ENCODE assay signal across 22 mouse cellular contexts in genomic region chr1:36281849-36282248, GRCm38 (mm10). TPM values are rescaled to one million over a fixed set of nuclear protein-coding genes. Genes with fewer than 3 reads are reported as not detected.
DNase-seq lines count a peak whose midpoint lies in the region; ATAC-seq and TF ChIP-seq lines count a peak whose summit lies in the region.
"Had no signal": no experiment of that assay in that cellular context is flagged by ENCODE, and none has a peak within 500 bp of the region (broad histone marks: within the 10 kb centered on the region; RNA-seq: fewer than 3 reads in every experiment).

No protein-coding gene starts in this region.

- no peak overlapping the region for H3K4me3 ChIP-seq in layer of hippocampus, adult 2 months
- H3K4me3 ChIP-seq: heart, embryonic 15.5 days; hindbrain, embryonic 15.5 days; left cerebral cortex, adult 2 months; midbrain, embryonic 10.5 days had no signal

- ATAC-seq in inflammation-experienced regulatory T-cells, adult 6 months: peak; percentile 82

- DNase-seq in lung, postnatal 25 days (ENCODE audit: low spot score): peak; percentile 37
- no peak for DNase-seq in lung, postnatal 4 days
- peak; percentile 59 for DNase-seq in CD4-positive helper T cell, adult 2 months (ENCODE audit: low read depth, low spot score)
- DNase-seq in thymus, postnatal 0 days (ENCODE audit: low spot score): peak; percentile 73
- DNase-seq in gastrocnemius, adult 18-20 months (ENCODE audit: low spot score): no peak
- DNase-seq in layer of hippocampus, adult 2 months (ENCODE audit: low spot score in 2 of 2): no peak
- no peak for DNase-seq in embryo, embryonic 10.5 days (ENCODE audit: low spot score)
- DNase-seq: adrenal gland, postnatal 25 days; cerebellum, adult 11 months; cerebellum, postnatal 36 days; heart, adult 18-20 months; heart, postnatal 4 days; kidney, adult 11 months; left cerebral cortex, postnatal 4 days; lung, adult 18-20 months had no signal

- no peak overlapping the region for H3K27ac ChIP-seq in layer of hippocampus, adult 2 months
- H3K27ac ChIP-seq: heart, embryonic 15.5 days; hindbrain, embryonic 15.5 days; kidney, postnatal 0 days; left cerebral cortex, adult 2 months; macrophage; midbrain, embryonic 10.5 days had no signal

- TF ChIP-seq CTCF in layer of hippocampus, adult 2 months (conservative IDR thresholded peaks at IDR 0.05): no peak

RNA-seq across cellular contexts. Expression of gene Neurl3, which starts 7.4 kb away (rescaled TPM):
- 100 to 1,000 TPM in 1 of 3 experiments, 10 to 100 TPM in 2; 23.0 to 132 (median 83.6) TPM for polyA plus RNA-seq in inflammation-experienced regulatory T-cells, adult 6 months (2017; shearing (Covaris generic))
- polyA plus RNA-seq in thymus, postnatal 0 days (2015; fragmentation: Nextera tagmentation; extraction: Ambion mirVana): 3.8 and 4.4 TPM in 2 replicates
- total RNA-seq in gastrocnemius, adult 18-20 months (2021): under 1 TPM; 0.30 to 0.66 TPM
- under 1 TPM; 0.44 to 0.92 TPM for total RNA-seq in layer of hippocampus, adult 2 months (2021)

RNA-seq across cellular contexts. Expression of gene Arid5a, which starts 25.7 kb away (rescaled TPM):
- 10 to 100 TPM; 75.9 to 89.1 (median 88.6) TPM for polyA plus RNA-seq in inflammation-experienced regulatory T-cells, adult 6 months (2017; shearing (Covaris generic))
- polyA plus RNA-seq in thymus, postnatal 0 days (2015; fragmentation: Nextera tagmentation; extraction: Ambion mirVana): 34.9 and 35.4 TPM in 2 replicates
- 10 to 100 TPM in 1 of 2 experiments, 1 to 10 TPM in 1; 6.3 to 15.4 TPM for total RNA-seq in gastrocnemius, adult 18-20 months (2021)
- 10 to 100 TPM; 15.1 to 15.4 TPM for total RNA-seq in layer of hippocampus, adult 2 months (2021)

RNA-seq across cellular contexts. Expression of gene Uggt1, which starts 37.3 kb away (rescaled TPM):
- polyA plus RNA-seq in inflammation-experienced regulatory T-cells, adult 6 months (2017; shearing (Covaris generic)): 10 to 100 TPM; 22.5 to 27.7 (median 25.2) TPM
- polyA plus RNA-seq in thymus, postnatal 0 days (2015; fragmentation: Nextera tagmentation; extraction: Ambion mirVana): 43.9 and 46.5 TPM in 2 replicates
- 10 to 100 TPM; 28.1 to 29.3 TPM for total RNA-seq in gastrocnemius, adult 18-20 months (2021)
- total RNA-seq in layer of hippocampus, adult 2 months (2021): 10 to 100 TPM; 37.1 to 39.0 TPM

Comparison
In these comparisons a context has a peak if more than half of its experiments do, and no peak if none do; other contexts are left out.
1. DNase-seq: peak in lung, postnatal 25 days (single experiment), CD4-positive helper T cell, adult 2 months (single experiment) and thymus, postnatal 0 days (single experiment); none in lung, postnatal 4 days (0 of 2), gastrocnemius, adult 18-20 months (single experiment), layer of hippocampus, adult 2 months (0 of 2) and embryo, embryonic 10.5 days (single experiment).